Comparison of ENCODE assay signal across 29 mouse cellular contexts in genomic region chr1:136102094-136102493, GRCm38 (mm10). TPM values are rescaled to one million over a fixed set of nuclear protein-coding genes. Genes with fewer than 3 reads are reported as not detected.
A peak's percentile ranks its signal among the peaks of the same experiment; 100 is the strongest.
DNase-seq lines count a peak whose midpoint lies in the region; ATAC-seq and TF ChIP-seq lines count a peak whose summit lies in the region.
"Had no signal": no experiment of that assay in that cellular context is flagged by ENCODE, and none has a peak within 500 bp of the region (broad histone marks: within the 10 kb centered on the region; RNA-seq: fewer than 3 reads in every experiment).

No protein-coding gene starts in this region.

- H3K9ac ChIP-seq in forebrain, embryonic 14.5 days (ENCODE audit: low read length): no peak overlapping the region
- no peak overlapping the region for H3K9ac ChIP-seq in liver, postnatal 0 days (replicated peaks)
- H3K9ac ChIP-seq in liver, embryonic 13.5 days: peak overlapping the region; percentile 52; the same call in 1 of the 2 replicates
- no peak overlapping the region for H3K9ac ChIP-seq in midbrain, embryonic 11.5 days (ENCODE audit: low read length)
- H3K9ac ChIP-seq: embryonic facial prominence, embryonic 13.5 days; heart, embryonic 12.5 days; limb, embryonic 12.5 days had no signal

- no peaks in the 10 kb centered on the region for H3K9me3 ChIP-seq in forebrain, embryonic 14.5 days (replicated peaks; ENCODE audit: control insufficient read depth, low read length)
- H3K9me3 ChIP-seq in forebrain, embryonic 10.5 days: no peaks in the 10 kb centered on the region
- no peaks in the 10 kb centered on the region for H3K9me3 ChIP-seq in liver, postnatal 0 days (ENCODE audit: low read length)
- no peaks in the 10 kb centered on the region for H3K9me3 ChIP-seq in liver, embryonic 13.5 days (replicated peaks)
- H3K9me3 ChIP-seq in midbrain, embryonic 11.5 days (ENCODE audit: control insufficient read depth, low read length): no peaks in the 10 kb centered on the region
- H3K9me3 ChIP-seq: embryonic facial prominence, embryonic 13.5 days; heart, embryonic 12.5 days; limb, embryonic 12.5 days had no signal

- H3K4me3 ChIP-seq in forebrain, embryonic 14.5 days (ENCODE audit: low read depth, low read length): no peak overlapping the region
- H3K4me3 ChIP-seq in forebrain, embryonic 10.5 days: no peak overlapping the region
- H3K4me3 ChIP-seq in liver, postnatal 0 days (ENCODE audit: low read depth, low read length): no peak overlapping the region
- no peak overlapping the region for H3K4me3 ChIP-seq in liver, embryonic 13.5 days (replicated peaks)
- H3K4me3 ChIP-seq in midbrain, embryonic 11.5 days (ENCODE audit: low read depth, low read length): no peak overlapping the region
- H3K4me3 ChIP-seq: embryonic facial prominence, embryonic 13.5 days; heart, embryonic 12.5 days; limb, embryonic 12.5 days; megakaryocyte, embryonic 14.5 days had no signal

- peaks cover 22% of the 10 kb centered on the region for H3K4me1 ChIP-seq in forebrain, embryonic 14.5 days (ENCODE audit: control insufficient read depth, insufficient read depth, low read length)
- H3K4me1 ChIP-seq in forebrain, embryonic 10.5 days: peaks cover 17% of the 10 kb centered on the region
- H3K4me1 ChIP-seq in liver, postnatal 0 days (ENCODE audit: insufficient read depth): 0 out of 2 replicates have a peak, but pooled peaks cover 4% of the 10 kb centered on the region
- peaks cover 39% of the 10 kb centered on the region for H3K4me1 ChIP-seq in liver, embryonic 13.5 days (replicated peaks)
- H3K4me1 ChIP-seq in midbrain, embryonic 11.5 days (ENCODE audit: control insufficient read depth, insufficient read depth, low read length): no peaks in the 10 kb centered on the region

- no peak for ATAC-seq in forebrain, embryonic 14.5 days
- ATAC-seq in liver, postnatal 0 days: no peak
- peak; percentile 80 for ATAC-seq in liver, embryonic 13.5 days (ENCODE audit: low read depth)
- no peak for ATAC-seq in midbrain, embryonic 11.5 days (ENCODE audit: low FRiP score)
- ATAC-seq: lung, postnatal 0 days had no signal

- H3K36me3 ChIP-seq in forebrain, embryonic 14.5 days (ENCODE audit: control insufficient read depth, insufficient read depth, low read length): no peaks in the 10 kb centered on the region
- no peaks in the 10 kb centered on the region for H3K36me3 ChIP-seq in forebrain, embryonic 10.5 days (replicated peaks)
- no peaks in the 10 kb centered on the region for H3K36me3 ChIP-seq in liver, postnatal 0 days (replicated peaks; ENCODE audit: insufficient read depth, low read length)
- H3K36me3 ChIP-seq in liver, embryonic 13.5 days: no peaks in the 10 kb centered on the region
- H3K36me3 ChIP-seq in midbrain, embryonic 11.5 days (ENCODE audit: control insufficient read depth, insufficient read depth, low read length): no peaks in the 10 kb centered on the region
- H3K36me3 ChIP-seq: embryonic facial prominence, embryonic 13.5 days; heart, embryonic 12.5 days; limb, embryonic 12.5 days had no signal

- peak overlapping the region; percentile 80; the same call in 1 of the 2 replicates for H3K27ac ChIP-seq in forebrain, embryonic 14.5 days (ENCODE audit: low read depth, low read length)
- H3K27ac ChIP-seq in forebrain, embryonic 10.5 days: no peak overlapping the region
- H3K27ac ChIP-seq in liver, postnatal 0 days (ENCODE audit: low read depth): no peak overlapping the region
- peak overlapping the region; percentile 82 for H3K27ac ChIP-seq in liver, embryonic 13.5 days
- no peak overlapping the region for H3K27ac ChIP-seq in midbrain, embryonic 11.5 days (ENCODE audit: low read depth, low read length)
- H3K27ac ChIP-seq: embryonic facial prominence, embryonic 13.5 days; limb, embryonic 12.5 days had no signal

- DNase-seq in forebrain, embryonic 14.5 days (ENCODE audit: low spot score): no peak
- no peak for DNase-seq in forebrain, embryonic 10.5 days (ENCODE audit: extremely low spot score, low spot score)
- DNase-seq in liver: peak; percentile 35
- no peak for DNase-seq in liver, postnatal 0 days
- DNase-seq in liver, embryonic 13.5 days: peak; percentile 42
- DNase-seq in frontal cortex, postnatal 25 days (ENCODE audit: low spot score in 2 of 2): no peak
- DNase-seq in midbrain, embryonic 11.5 days (ENCODE audit: low spot score, missing footprints): no peak
- DNase-seq: adrenal gland, adult 2 months; adrenal gland, postnatal 36 days; cerebellum, adult 18-20 months; gastrocnemius, postnatal 14 days; heart, adult 11 months; heart, postnatal 4 days; kidney, adult 11 months; kidney, postnatal 14 days; layer of hippocampus, adult 9-11 months; lung, adult 18-20 months; lung, postnatal 4 days; midbrain, embryonic 14.5 days had no signal

- no peak overlapping the region for H3K4me2 ChIP-seq in forebrain, embryonic 14.5 days (ENCODE audit: low read length)
- H3K4me2 ChIP-seq in liver, postnatal 0 days (ENCODE audit: low read depth, low read length): no peak overlapping the region
- peak overlapping the region; percentile 37; the same call in 1 of the 2 replicates for H3K4me2 ChIP-seq in liver, embryonic 13.5 days
- H3K4me2 ChIP-seq in midbrain, embryonic 11.5 days: no peak overlapping the region
- H3K4me2 ChIP-seq: embryonic facial prominence, embryonic 13.5 days; heart, embryonic 12.5 days; limb, embryonic 12.5 days had no signal

- H3K27me3 ChIP-seq in forebrain, embryonic 14.5 days (replicated peaks; ENCODE audit: control insufficient read depth, insufficient read depth, low read length): no peaks in the 10 kb centered on the region
- 0 out of 2 replicates have a peak, but pooled peaks cover 3% of the 10 kb centered on the region for H3K27me3 ChIP-seq in forebrain, embryonic 10.5 days (ENCODE audit: poor library complexity, severe bottlenecking)
- H3K27me3 ChIP-seq in liver, postnatal 0 days (ENCODE audit: insufficient read depth, low read length): no peaks in the 10 kb centered on the region
- H3K27me3 ChIP-seq in liver, embryonic 13.5 days: no peaks in the 10 kb centered on the region
- no peaks in the 10 kb centered on the region for H3K27me3 ChIP-seq in midbrain, embryonic 11.5 days (ENCODE audit: control insufficient read depth, insufficient read depth, low read length)
- H3K27me3 ChIP-seq: embryonic facial prominence, embryonic 13.5 days; limb, embryonic 12.5 days had no signal

- 78% methylated on average over 4 of the region's 4 CpGs for WGBS in forebrain, embryonic 14.5 days
- WGBS in forebrain, embryonic 10.5 days: 80% methylated on average over 4 of the region's 4 CpGs
- 52% methylated on average over 4 of the region's 4 CpGs for WGBS in liver, postnatal 0 days (ENCODE audit: insufficient replicate concordance)
- WGBS in liver, embryonic 13.5 days (ENCODE audit: insufficient replicate concordance): 30% methylated on average over 4 of the region's 4 CpGs
- 76% methylated on average over 4 of the region's 4 CpGs for WGBS in midbrain, embryonic 11.5 days

- TF ChIP-seq CTCF in liver, postnatal 0 days (IDR thresholded peaks at IDR 0.05; ENCODE audit: low read depth): no peak

- no peak for TF ChIP-seq EP300 in liver, postnatal 0 days (IDR thresholded peaks at IDR 0.05; ENCODE audit: low read depth)

RNA-seq across cellular contexts. Expression of gene Kif21b, which starts 29.1 kb away (rescaled TPM):
- polyA plus RNA-seq in forebrain, embryonic 14.5 days (2014; fragmentation: Nextera tagmentation; extraction: Ambion mirVana): 52.4 and 61.5 TPM in 2 replicates
- polyA plus RNA-seq in forebrain, embryonic 10.5 days (2016; fragmentation: Nextera tagmentation; extraction: Ambion mirVana): 5.8 and 8.8 TPM in 2 replicates
- polyA plus RNA-seq in liver, postnatal 0 days (2015; fragmentation: Nextera tagmentation; extraction: Ambion mirVana): 0.91 and 1.1 TPM in 2 replicates
- 1.1 and 1.2 TPM in 2 replicates for polyA plus RNA-seq in liver, embryonic 13.5 days (2015; fragmentation: Nextera tagmentation; extraction: Ambion mirVana)
- 11.9 and 12.9 TPM in 2 replicates for polyA plus RNA-seq in midbrain, embryonic 11.5 days (2014; fragmentation: Nextera tagmentation; extraction: Ambion mirVana)

RNA-seq across cellular contexts. Expression of gene Cacna1s, which starts 49.5 kb away (rescaled TPM):
- 0.08 and 0.46 TPM in 2 replicates for polyA plus RNA-seq in forebrain, embryonic 14.5 days (2014; fragmentation: Nextera tagmentation; extraction: Ambion mirVana)
- polyA plus RNA-seq in forebrain, embryonic 10.5 days (2016; fragmentation: Nextera tagmentation; extraction: Ambion mirVana): 0.20 TPM in 1 of 2 replicates, not detected in the other
- polyA plus RNA-seq in liver, postnatal 0 days (2015; fragmentation: Nextera tagmentation; extraction: Ambion mirVana): 0.37 TPM in 1 of 2 replicates, not detected in the other
- polyA plus RNA-seq in liver, embryonic 13.5 days (2015; fragmentation: Nextera tagmentation; extraction: Ambion mirVana): 0.09 and 0.10 TPM in 2 replicates
- 0.06 and 0.23 TPM in 2 replicates for polyA plus RNA-seq in midbrain, embryonic 11.5 days (2014; fragmentation: Nextera tagmentation; extraction: Ambion mirVana)
- polyA plus RNA-seq: kidney, embryonic 14.5 days; midbrain, embryonic 14.5 days; stomach, embryonic 14.5 days had no signal

RNA-seq across cellular contexts. Expression of gene Ascl5, which starts 51.5 kb away (rescaled TPM):
- not detected in 2 replicates for polyA plus RNA-seq in forebrain, embryonic 14.5 days (2014; fragmentation: Nextera tagmentation; extraction: Ambion mirVana)
- not detected in 2 replicates for polyA plus RNA-seq in forebrain, embryonic 10.5 days (2016; fragmentation: Nextera tagmentation; extraction: Ambion mirVana)
- polyA plus RNA-seq in liver, postnatal 0 days (2015; fragmentation: Nextera tagmentation; extraction: Ambion mirVana): not detected in 2 replicates
- polyA plus RNA-seq in liver, embryonic 13.5 days (2015; fragmentation: Nextera tagmentation; extraction: Ambion mirVana): not detected in 2 replicates
- not detected in 2 replicates for polyA plus RNA-seq in midbrain, embryonic 11.5 days (2014; fragmentation: Nextera tagmentation; extraction: Ambion mirVana)
- polyA plus RNA-seq: adrenal gland, adult 2 months; heart, embryonic 12.5 days; heart, postnatal 0 days; kidney, embryonic 14.5 days; limb, embryonic 12.5 days; lung, postnatal 0 days; midbrain, embryonic 14.5 days; neural tube, embryonic 14.5 days; testis, adult 2 months had no signal

Comparison
In these comparisons a context has a peak if more than half of its experiments do, and no peak if none do; other contexts are left out.
1. DNase-seq: peak in liver (single experiment) and liver, embryonic 13.5 days (single experiment); none in forebrain, embryonic 14.5 days (single experiment), forebrain, embryonic 10.5 days (single experiment), liver, postnatal 0 days (single experiment), frontal cortex, postnatal 25 days (0 of 2) and midbrain, embryonic 11.5 days (single experiment).
2. H3K27ac ChIP-seq: peak in forebrain, embryonic 14.5 days (single experiment) and liver, embryonic 13.5 days (single experiment); none in forebrain, embryonic 10.5 days (single experiment), liver, postnatal 0 days (single experiment) and midbrain, embryonic 11.5 days (single experiment).